Mouse (Mus musculus) adrenal gland, adult (tissue): ENCODE measurements around the gene Apobec2.

Experiments
- DNase-seq, 2 experiments: peaks; one replicate each; pipeline ENCODE4 v3.0.0; 2022 to 2023; ENCODE audit warnings: low spot score in 1 of 2; ENCODE audit not compliant: inconsistent age in 2 of 2

Gene Apobec2

GRCm38 (mm10) chr17:48409380-48410298 is 23.1 kb downstream of the Apobec2 start, which contains the start of the genes Nfya and Oard1:
Gene Nfya, minus strand, starts transcription at chr17:48409906.
Gene Oard1, plus strand, starts transcription at chr17:48410014.
- DNase-seq: peak; percentile 100

- DNase-seq: peak; percentile 84 to 94
Measured at GRCm38 (mm10) chr17:48408526-48409291, 24.0 kb downstream of the Apobec2 start.

- DNase-seq: no peak
Measured at GRCm38 (mm10) chr17:48407910-48408525, 24.7 kb downstream of the Apobec2 start.

GRCm38 (mm10) chr17:48407154-48407553 is 25.6 kb downstream of the Apobec2 start:
- no peak for DNase-seq

GRCm38 (mm10) chr17:48404706-48405105 is 28.0 kb downstream of the Apobec2 start:
- no peak for DNase-seq

- DNase-seq: no peak
Measured at GRCm38 (mm10) chr17:48403848-48404247, 28.9 kb downstream of the Apobec2 start.

GRCm38 (mm10) chr17:48402751-48403150 is 30.0 kb downstream of the Apobec2 start:
- DNase-seq: no peak

- no peak for DNase-seq
Measured at GRCm38 (mm10) chr17:48401710-48402109, 31.0 kb downstream of the Apobec2 start.

- no peak for DNase-seq
Measured at GRCm38 (mm10) chr17:48392616-48393015, 40.1 kb downstream of the Apobec2 start.

GRCm38 (mm10) chr17:48391446-48391845 is 41.3 kb downstream of the Apobec2 start:
- no peak for DNase-seq

- DNase-seq: no peak
Measured at GRCm38 (mm10) chr17:48389442-48389841, 43.3 kb downstream of the Apobec2 start.

- no peak for DNase-seq
Measured at GRCm38 (mm10) chr17:48388666-48389065, 44.1 kb downstream of the Apobec2 start.

GRCm38 (mm10) chr17:48385786-48386461 is 46.8 kb downstream of the Apobec2 start:
- DNase-seq: no peak

GRCm38 (mm10) chr17:48379050-48379449 is 53.7 kb downstream of the Apobec2 start:
- no peak for DNase-seq

GRCm38 (mm10) chr17:48376102-48376501 is 56.6 kb downstream of the Apobec2 start:
- no peak for DNase-seq

GRCm38 (mm10) chr17:48372987-48373386 is 59.7 kb downstream of the Apobec2 start:
- no peak for DNase-seq

GRCm38 (mm10) chr17:48371621-48372020 is 61.1 kb downstream of the Apobec2 start:
- no peak for DNase-seq
